Mouse (Mus musculus) layer of hippocampus, postnatal 36 days (tissue): ENCODE measurements around the gene Mlph. TPM values are rescaled to one million over a fixed set of nuclear protein-coding genes. Genes with fewer than 3 reads are reported as not detected.

ENCODE experiments used
- DNase-seq, 2 experiments: peaks; one replicate each; pipeline ENCODE4 v3.0.0; 2022
- total RNA-seq, 2 experiments: library from RNA; stranded (reverse); gene quantifications; 2 replicates each; pipeline ENCODE4 v1.2.3; 2021

Mlph gene
- total RNA-seq, 2 experiments from 2014 or later, result 0.60 to 1.8 TPM

DNA sequence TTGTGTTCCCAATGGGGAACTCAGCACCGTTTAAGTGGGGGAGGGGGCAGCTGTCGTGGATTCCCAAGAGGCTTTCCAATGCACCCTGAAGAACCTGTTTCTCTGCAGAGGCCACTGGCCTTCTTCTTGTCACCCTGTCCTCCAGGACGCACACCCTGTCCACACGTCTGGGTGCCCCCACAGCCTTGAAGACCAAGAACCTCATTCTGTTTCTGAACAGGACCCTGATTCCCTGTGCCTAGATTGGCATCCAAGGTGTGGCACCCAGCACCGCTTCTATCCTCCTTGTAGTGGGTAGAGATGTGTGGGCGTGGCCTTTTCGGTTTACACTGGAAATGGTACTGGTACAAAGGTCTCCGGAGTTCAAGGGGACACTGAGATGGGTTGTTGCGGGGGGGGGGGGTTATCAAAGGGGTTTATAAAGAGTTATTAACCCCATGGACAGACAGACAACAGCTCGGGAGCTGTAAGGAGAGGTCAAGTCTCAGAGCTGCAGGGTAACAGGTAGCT, 55.1 kb downstream of the Mlph start:
- no peak for DNase-seq

DNA sequence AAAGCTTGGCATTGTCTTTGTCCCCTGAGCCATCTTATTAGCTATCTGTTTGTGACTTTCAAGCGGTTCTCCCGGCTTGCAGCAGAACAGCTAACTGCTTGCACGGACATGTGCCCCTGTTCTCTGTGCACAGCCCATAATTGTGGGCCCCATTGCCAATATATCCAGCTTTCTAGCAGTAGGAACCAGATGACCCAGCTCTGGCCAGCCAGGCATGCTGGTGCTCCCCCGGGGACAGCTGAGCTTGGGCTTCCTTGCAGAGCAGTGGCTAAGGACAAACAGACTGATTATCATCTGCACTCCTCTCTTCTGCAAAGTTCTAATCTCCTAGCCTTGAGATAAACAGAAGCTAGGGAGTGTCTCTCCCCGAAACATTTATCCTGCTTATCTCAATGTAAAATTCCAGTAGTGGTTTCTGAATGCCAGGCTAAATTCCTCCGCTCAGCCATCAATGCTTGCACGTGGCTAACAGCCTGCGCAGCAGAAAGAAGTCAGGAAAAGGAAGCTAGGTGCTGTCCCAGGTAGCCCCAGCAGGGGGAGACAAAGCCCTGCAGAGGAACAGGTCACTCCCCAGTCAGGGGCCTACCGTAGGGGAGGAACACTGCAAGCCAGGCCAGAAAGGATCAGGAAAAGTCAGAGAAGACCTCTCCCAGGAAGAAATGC, 58.2 kb downstream of the Mlph start:
- peak; percentile 92 for DNase-seq

DNA sequence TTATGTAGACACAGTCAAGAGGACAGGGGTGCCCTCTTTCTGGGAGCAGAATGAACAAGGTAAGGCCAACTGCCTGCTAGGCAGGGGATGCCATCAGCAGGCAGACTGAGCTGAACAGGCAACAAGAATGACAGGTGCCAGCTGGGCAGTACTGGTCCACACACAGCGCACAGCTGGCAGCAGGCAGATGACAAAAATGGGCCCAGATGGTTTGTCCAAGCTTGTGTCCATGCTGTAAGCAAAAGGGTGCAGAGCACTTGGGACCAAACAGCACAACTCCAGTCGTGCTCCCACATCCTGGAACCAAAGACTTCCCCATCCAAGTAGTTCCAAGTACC, 58.7 kb downstream of the Mlph start:
- no peak for DNase-seq

DNA sequence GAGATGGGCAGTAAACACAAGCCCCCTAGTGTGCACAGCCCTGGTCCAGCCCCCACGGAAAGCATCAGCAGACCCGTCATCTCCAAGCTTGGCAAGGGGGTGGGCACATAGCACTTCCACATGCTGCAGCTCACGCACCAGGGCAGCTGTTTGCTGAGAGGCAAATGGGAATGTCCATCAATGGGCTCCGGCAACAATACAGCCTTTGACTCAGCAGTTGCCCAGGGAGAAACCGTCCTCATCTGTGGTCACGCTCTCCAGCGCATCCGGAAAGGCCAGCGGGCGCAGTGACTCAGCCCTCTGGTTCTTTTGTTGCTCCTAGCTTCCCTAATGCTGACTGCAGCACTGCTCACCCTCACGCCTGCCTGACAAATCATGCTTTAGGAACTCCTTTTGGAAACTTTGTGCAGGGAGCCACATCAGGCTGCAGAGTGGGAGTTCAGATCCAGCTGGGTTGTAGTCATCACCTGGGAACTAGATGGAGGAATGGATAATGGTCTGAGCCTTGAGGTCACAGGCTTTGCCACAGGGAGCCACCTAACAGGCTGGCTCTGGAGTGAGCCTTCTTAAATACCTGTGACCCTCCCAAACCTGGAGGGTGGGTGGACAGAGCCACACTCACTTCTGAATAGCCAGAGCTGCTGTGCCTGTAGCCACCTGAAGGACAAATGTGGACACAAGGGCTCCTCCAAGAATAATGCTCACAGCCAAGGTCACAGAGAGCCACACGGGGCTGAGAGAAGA, 60.2 kb downstream of the Mlph start:
- DNase-seq, result peak; percentile 53 to 68

DNA sequence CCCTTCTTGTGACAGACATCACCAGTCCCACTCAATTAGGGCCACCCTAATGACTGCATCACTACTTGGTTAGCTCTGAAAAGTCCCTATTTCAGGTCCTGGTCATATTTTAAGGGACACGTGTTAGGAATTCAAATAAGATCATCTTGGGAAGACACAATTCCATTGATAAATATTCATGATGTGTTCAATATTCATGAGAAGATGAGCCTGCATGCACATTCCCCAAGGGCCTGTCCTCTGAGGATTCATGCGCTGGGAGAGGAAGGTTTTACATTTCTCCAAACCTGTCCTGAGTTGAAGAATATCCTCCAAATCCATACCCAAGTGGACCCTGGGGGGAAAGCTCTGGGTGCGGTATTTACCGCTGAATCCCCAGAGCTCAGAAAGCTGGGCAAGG, 61.1 kb downstream of the Mlph start:
- DNase-seq, result no peak

DNA sequence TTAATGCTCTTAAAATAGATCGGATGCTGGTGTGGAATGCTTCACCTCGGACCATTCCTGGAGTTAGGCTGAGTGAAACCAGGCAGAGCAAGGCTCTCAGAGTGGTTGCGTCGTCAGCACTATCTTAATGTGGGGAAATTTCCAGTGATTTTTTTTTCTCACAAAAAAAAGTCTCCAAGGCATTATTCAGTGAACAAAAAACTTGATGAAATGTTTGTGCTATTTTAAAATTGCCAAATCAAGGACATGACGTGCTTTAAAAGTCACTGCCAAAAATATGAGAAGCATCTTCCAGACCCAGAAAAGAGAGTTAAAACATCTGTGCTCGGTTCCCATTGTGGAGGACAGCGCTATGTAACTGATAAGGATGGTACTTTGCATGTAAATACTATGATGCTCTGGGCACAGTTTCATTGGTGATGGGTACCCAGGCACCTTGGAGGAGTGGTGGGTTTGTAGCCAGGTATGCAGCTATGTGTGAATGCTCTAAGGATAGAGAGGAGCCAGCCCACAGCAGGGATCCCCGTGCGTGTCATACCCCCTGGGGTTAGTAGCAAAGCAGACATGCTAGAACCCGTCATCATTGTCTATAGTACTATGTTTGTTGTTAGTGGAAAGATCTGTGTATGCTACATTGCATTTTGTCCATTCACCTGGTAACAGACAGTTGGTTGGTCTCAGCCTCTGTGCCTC, 65.9 kb downstream of the Mlph start:
- DNase-seq, result no peak

DNA sequence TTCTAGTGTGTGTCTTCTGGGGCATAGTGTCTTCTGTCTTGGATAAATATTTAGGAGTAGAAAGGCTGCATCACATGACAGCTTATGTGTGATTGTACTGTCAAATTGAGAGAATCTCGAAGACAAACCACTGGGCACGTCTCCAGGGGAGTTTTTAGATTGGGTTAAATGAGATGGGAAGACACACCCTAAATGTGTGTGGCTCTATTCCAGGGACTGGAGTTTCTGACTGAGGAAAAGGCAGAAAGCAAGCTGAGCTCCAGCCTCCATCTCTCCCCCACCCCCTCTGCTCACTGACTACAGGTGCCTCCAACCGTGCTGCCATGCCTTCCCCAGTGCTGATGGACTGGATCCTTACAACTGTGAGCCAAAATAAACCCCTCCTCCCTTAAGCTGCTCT, 66.5 kb downstream of the Mlph start:
- DNase-seq, result no peak

DNA sequence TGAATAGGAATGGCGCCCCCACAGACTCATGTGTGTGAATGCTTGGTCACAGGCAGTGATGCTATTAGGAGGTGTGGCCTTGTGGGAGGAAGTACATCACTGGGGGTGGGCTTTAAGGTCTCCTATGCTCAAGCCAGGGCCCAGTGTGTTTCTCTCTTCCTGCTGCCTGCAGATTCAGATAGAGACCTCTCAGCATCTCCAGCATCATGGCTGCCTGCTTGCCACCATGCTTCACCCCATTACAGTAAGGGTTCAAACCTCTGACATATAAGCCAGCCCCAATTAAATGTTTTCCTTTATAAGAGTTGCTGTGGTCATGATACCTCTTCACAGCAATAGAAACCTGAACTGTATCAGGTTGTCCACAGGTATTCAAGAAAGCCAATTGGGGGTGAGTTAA, 81.0 kb downstream of the Mlph start:
- DNase-seq, result no peak

DNA sequence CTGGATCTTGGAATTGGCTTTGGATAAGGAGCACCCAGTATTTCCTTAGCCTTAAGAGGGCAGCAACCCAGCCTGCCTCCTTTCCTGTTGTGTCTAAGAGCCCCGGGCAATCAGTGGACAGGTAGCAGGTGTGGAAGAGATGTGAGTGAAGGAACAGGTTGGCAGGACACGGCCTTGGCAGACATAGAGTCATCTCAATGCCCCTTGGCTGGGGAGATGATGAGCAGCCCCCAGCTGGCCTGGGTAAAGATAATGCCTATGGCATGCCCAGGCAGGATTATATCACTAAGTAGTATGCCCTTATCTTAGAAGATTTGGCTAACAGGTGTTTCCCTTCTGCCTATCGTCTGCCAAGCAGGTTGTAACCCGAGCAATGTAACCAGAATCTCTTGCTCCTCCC, 82.3 kb downstream of the Mlph start:
- no peak for DNase-seq

DNA sequence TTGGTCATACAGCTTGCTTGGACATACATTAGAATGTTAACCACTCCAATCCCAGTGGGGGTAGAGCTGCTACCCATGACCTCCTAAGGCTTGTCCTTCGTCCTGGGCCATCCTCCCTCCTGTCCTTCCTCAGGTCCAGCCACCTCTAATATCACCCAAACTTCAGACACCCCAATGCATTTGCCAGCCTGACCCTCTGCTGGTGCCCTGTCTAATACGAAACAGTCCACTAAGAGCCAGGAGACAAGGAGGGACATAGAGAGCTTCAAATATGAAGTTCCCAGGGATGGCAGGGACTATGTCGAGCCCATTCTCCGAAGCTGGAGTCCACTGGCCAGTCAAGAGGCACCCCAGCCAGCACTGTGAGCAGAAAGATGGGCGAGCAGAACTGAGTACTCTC, 82.8 kb downstream of the Mlph start:
- no peak for DNase-seq

DNA sequence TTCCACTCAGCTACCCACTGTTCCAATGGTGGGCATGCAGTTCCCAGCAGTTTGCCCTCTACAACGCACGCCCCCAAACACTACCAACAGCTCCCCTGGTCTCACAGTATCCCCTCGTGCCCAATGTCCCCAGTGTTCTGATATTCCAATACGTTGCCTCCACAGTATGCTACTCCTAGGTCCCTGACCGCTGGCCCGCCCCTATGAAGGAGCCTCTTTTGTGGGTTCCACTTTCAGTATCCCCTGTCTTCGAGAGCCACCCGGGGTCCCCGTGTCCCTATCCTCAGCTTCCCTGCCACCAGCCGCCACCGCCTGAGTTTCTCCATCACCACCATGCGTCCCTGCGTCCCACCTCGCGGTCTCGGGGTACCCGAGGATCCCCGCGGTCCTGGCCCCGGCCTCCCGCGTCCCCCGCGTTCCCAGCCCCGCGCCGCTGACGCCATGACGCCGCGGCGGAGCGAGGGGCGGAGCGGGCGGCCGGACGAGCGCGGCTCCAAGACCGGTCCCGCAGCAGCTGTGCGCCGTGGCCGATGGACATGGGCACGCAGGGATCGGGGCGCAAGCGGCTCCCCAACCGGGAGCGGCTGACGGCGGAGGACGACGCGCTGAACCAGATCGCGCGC, 83.5 kb downstream of the Mlph start, which contains the start of gene Lrrfip1:
Gene Lrrfip1 (plus strand): TSS at position 470 of the 623 bp plus-strand sequence.
- peak; percentile 66 to 70 for DNase-seq

DNA sequence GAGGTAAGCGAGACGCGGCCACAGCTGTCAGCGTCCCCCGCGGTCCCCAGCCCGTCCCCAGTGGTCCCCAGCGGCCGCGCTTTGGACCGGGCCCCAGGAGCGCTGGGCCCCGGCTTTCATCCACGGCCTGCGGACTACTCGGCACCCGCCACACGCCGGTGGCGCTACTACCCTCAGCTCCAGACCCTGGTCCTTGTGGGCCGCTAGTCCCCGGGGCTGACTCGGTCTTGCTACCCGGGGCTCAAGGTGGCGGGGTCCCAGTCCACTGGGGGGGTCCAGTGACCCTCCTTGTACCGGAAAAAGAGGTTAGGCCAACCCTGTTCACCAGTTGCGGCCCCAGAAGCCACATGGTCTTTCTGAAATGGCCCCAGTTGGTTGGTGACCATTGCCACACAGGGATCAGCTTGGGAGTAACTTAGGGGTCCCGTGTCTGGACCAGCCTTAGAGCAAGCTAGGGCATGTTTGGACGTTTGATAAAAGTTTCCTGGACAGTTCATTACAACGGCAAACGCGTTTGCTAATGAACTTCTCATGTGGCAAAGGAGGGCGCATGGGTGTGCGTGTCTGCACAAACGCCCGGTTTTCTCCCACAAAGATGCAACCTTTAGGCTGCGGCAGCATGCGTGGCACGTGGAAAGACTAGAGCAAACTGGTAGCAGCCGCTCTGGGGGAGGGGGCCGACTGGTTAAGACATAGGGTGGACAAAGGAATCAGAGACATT, 84.2 kb downstream of the Mlph start:
- no peak for DNase-seq

DNA sequence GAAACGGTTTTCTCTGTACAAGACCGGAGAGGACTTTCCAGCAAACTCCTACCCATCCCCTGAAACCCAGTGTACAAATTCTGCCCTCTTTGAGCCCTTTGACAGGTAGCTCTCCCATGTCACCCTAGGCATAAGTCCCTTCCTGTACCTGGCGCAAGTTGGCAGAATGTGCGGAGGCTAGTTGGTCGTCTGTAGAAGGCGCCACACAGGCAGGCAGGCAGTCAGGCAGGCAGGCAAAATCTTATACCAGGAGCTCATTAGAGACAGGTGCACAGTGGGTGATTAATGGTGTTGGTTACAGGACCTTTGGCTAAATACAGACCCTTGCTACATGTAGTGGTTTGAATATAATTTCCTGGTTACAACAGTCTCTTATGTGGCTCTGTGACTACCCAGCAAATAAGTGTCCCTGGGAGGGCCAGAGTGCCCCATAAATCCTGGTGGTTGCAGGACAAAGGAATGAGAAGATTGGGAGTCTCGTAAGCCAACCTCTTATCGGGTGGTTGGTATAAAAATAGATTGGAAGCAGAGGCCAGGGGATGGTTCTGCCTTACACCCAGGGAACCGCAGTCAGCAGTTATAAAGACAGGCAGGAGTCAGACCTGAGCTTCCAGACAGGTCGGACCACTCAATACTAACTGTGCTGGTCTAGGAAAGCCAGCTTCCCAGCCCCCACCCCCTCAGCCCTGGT, 85.2 kb downstream of the Mlph start:
- DNase-seq, result no peak

Other genes with a start within 250 kb of the Mlph start
- 1 to 10 TPM; 3.7 to 4.3 TPM for gene Col6a3, start 71.1 kb upstream of the Mlph start, total RNA-seq
- gene Prlh, start 38.0 kb downstream of the Mlph start, total RNA-seq, result not detected
- gene Rab17, start 54.6 kb downstream of the Mlph start, total RNA-seq, result not detected
- 10 to 100 TPM; 75.3 to 80.9 TPM for gene Lrrfip1, start 83.7 kb downstream of the Mlph start, total RNA-seq
- gene Rbm44, start 230.0 kb downstream of the Mlph start, total RNA-seq, result not detected